Mouse (Mus musculus) olfactory bulb, adult 2 months (tissue): Measurements from ENCODE around the gene Gfod1. TPM values are rescaled to one million over a fixed set of nuclear protein-coding genes. Genes with fewer than 3 reads are reported as not detected.

Experiments
- H3K27ac ChIP-seq: fragments of 200-500 bp; 2 replicates; pipeline ENCODE4 v1.5.1; 2012; ENCODE audit warnings: low read depth, low read length; ENCODE audit not compliant: insufficient read depth
- H3K4me1 ChIP-seq: fragments of 200-500 bp; 2 replicates; pipeline ENCODE4 v1.6.1; 2012; ENCODE audit warnings: low read length; ENCODE audit not compliant: control insufficient read depth, insufficient read depth
- H3K4me3 ChIP-seq: fragments of 200-500 bp; 2 replicates; pipeline ENCODE4 v1.5.1; 2012; ENCODE audit warnings: mild to moderate bottlenecking, low read depth, low read length, moderate library complexity; ENCODE audit not compliant: insufficient read depth
- CTCF ChIP-seq: fragments of 200-500 bp; IDR thresholded peaks from 2 replicates; pipeline ENCODE4 v1.5.1; 2012; ENCODE audit warnings: low read depth, mild to moderate bottlenecking, low read length, moderate library complexity; ENCODE audit not compliant: insufficient read depth
- POLR2A ChIP-seq: fragments of 200-500 bp; IDR thresholded peaks from 2 replicates; pipeline ENCODE4 v1.6.1; 2012; ENCODE audit warnings: mild to moderate bottlenecking, low read depth, low read length, moderate library complexity; ENCODE audit not compliant: insufficient read depth
- WGBS: fragments of 180-500 bp; shearing (Covaris S2); methylation state at CpG from one replicate; pipeline ENCODE4 v1.1.7; 2018; 5-methylcytosine and 5-hydroxymethylcytosine counted together
- polyA plus RNA-seq: library from polyadenylated mRNA; stranded (reverse); fragments of >200 nt; gene quantifications from 2 replicates; pipeline ENCODE4 v1.2.4, GENCODE M21; 2012; ENCODE audit warnings: low replicate concordance; ENCODE audit not compliant: missing spikeins, insufficient read depth, insufficient read length

Gene Gfod1
- polyA plus RNA-seq, 1 experiment, result not detected

DNA sequence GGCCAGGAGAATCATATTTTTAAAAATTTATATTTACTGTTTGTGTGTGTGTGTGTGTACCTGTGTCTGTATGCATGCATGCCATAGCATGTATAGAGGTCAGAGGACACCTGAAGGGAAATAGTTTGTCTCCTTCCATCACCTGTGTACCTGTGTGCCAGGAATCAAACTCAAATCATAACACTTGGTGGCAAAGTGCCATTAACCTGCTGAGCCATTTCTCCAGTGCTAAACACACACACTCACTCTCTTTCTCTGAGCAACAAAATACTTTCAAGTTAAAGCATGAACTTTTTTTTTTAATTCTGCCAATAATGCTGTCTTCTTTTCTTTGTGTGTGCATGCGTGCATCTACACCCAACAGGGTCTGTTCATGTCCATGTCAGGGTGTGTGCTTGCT, 83.3 kb downstream of the Gfod1 start:
- Histone ChIP-seq H3K4me3 (no peak overlapping the region), H3K27ac (no peak overlapping the region), H3K4me1 (peaks cover 19% of the 10 kb centered on the region)
- WGBS, result 93% methylated on average over 1 of the region's 1 CpGs
- TF ChIP-seq CTCF (no peak), POLR2A (no peak)

DNA sequence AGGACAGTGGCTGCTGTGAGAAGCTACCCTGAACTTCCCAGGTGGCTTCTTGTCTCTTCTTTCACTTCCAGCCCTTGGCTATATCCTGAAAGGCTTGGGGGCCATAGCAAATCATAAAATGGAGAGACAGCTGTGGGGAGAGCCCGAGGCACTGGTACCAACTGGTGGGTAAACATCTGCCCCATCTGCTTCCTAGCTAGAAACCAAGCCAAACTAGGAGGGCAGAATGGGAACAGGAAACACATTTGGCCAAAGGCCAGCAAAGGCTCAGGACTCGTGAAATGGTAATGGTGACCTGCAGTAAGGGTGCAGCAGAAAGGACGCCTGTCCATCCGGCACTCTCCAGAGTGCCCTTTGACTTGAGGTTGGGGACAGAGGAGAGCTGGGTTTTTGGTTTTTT, 85.2 kb downstream of the Gfod1 start:
- H3K27ac ChIP-seq, result no peak overlapping the region
- TF ChIP-seq POLR2A, result no peak
- no peak for TF ChIP-seq CTCF
- H3K4me3 ChIP-seq, result no peak overlapping the region
- peaks cover 22% of the 10 kb centered on the region for H3K4me1 ChIP-seq
- WGBS, result 70% methylated on average over 4 of the region's 4 CpGs

GRCm38 (mm10) chr13:43218284-43218683, 85.7 kb downstream of the Gfod1 start:
- TF ChIP-seq CTCF (no peak), POLR2A (no peak)
- no peak overlapping the region for H3K4me3 ChIP-seq
- H3K27ac ChIP-seq, result no peak overlapping the region
- peaks cover 22% of the 10 kb centered on the region for H3K4me1 ChIP-seq
- WGBS, result 68% methylated on average over 4 of the region's 4 CpGs

GRCm38 (mm10) chr13:43217686-43218085, 86.3 kb downstream of the Gfod1 start:
- Histone ChIP-seq H3K4me1 (peaks cover 22% of the 10 kb centered on the region), H3K4me3 (no peak overlapping the region), H3K27ac (no peak overlapping the region)
- TF ChIP-seq POLR2A (no peak), CTCF (no peak)
- WGBS, result 82% methylated on average over 4 of the region's 4 CpGs

- Histone ChIP-seq H3K27ac (no peak overlapping the region), H3K4me1 (peaks cover 25% of the 10 kb centered on the region), H3K4me3 (no peak overlapping the region)
- 67% methylated on average over 8 of the region's 8 CpGs for WGBS
- TF ChIP-seq POLR2A, result no peak
- TF ChIP-seq CTCF, result no peak
These were observed 86.9 kb downstream of the Gfod1 start for GRCm38 (mm10) chr13:43217059-43217458.

- peaks cover 27% of the 10 kb centered on the region for H3K4me1 ChIP-seq
- no peak for TF ChIP-seq POLR2A
- no peak for TF ChIP-seq CTCF
- no peak overlapping the region for H3K4me3 ChIP-seq
- 85% methylated on average over 9 of the region's 9 CpGs for WGBS
- H3K27ac ChIP-seq, result peak overlapping the region; percentile 47
These were observed 87.8 kb downstream of the Gfod1 start for GRCm38 (mm10) chr13:43215994-43216706.

- no peak overlapping the region for H3K4me3 ChIP-seq
- peaks cover 32% of the 10 kb centered on the region for H3K4me1 ChIP-seq
- WGBS, result 28% methylated on average over 19 of the region's 19 CpGs
- H3K27ac ChIP-seq, result no peak overlapping the region
- TF ChIP-seq POLR2A (no peak), CTCF (no peak)
These were observed 88.6 kb downstream of the Gfod1 start for GRCm38 (mm10) chr13:43215144-43215993.

DNA sequence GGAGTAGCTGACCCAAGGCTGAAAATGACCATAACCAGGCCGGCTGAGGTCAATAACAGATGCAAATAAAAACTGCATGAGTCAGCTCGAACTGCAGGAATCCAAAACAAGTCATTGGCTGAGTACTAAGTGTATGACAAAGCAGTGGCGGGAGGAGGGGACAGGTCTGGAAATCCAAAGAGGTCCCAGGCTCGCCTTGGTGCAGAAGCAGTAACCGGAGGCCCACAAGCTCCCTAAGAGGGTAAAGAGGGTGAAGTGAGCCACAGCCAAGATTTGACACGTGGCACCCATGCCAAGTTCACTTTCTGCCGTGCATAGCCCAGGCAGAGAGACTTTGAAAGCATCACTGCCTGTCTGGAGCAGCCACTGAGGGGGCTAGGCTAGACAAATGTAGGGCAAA, 91.6 kb downstream of the Gfod1 start:
- peaks cover 36% of the 10 kb centered on the region for H3K4me1 ChIP-seq
- TF ChIP-seq POLR2A, result no peak
- no peak for TF ChIP-seq CTCF
- WGBS, result 25% methylated on average over 7 of the region's 7 CpGs
- H3K27ac ChIP-seq, result no peak overlapping the region
- H3K4me3 ChIP-seq, result no peak overlapping the region

DNA sequence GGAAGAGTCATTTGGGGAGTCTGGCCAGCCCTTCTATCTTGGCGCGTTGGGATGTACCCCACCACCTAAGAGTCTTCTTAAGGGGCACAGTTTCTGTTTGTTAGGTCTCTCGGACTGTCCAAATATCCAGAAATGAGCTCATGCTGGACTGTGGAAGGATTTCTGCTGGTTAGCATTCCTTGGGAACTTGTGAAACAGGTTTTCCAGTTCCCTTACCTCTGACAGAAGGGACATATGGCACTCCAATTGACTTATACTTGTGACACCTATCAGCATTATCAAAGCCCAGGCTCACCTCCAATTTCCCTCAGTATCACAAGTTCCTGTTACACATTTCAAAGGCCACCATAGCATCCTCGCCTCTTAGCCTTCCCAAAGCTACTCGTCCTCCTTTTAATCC, 93.0 kb downstream of the Gfod1 start:
- 95% methylated on average over 5 of the region's 5 CpGs for WGBS
- no peak overlapping the region for H3K4me3 ChIP-seq
- no peak for TF ChIP-seq CTCF
- no peak for TF ChIP-seq POLR2A
- H3K27ac ChIP-seq, result 0 out of 2 replicates have a peak overlapping the region, but pooled peaks have one; percentile 40
- H3K4me1 ChIP-seq, result peaks cover 36% of the 10 kb centered on the region
